Mouse (Mus musculus) bone marrow macrophage, adult 2 months (primary cell): Measurements from ENCODE around the gene Ugt2b34. TPM values are rescaled to one million over a fixed set of nuclear protein-coding genes. Genes with fewer than 3 reads are reported as not detected.

ENCODE experiments used
- H3K27ac ChIP-seq: 2 replicates; pipeline ENCODE4 v1.5.1; 2012; ENCODE audit warnings: low read depth, low read length; ENCODE audit not compliant: insufficient read depth
- H3K4me1 ChIP-seq: 2 replicates; pipeline ENCODE4 v1.6.1; 2012; ENCODE audit warnings: low read length; ENCODE audit not compliant: control insufficient read depth, insufficient read depth
- H3K4me3 ChIP-seq: 2 replicates; pipeline ENCODE4 v1.5.1; 2012; ENCODE audit warnings: mild to moderate bottlenecking, low read length, moderate library complexity; ENCODE audit not compliant: insufficient read depth
- CTCF ChIP-seq: IDR thresholded peaks from 2 replicates; pipeline ENCODE4 v1.5.1; 2012; ENCODE audit warnings: low read depth, mild to moderate bottlenecking, low read length, moderate library complexity
- POLR2A ChIP-seq: IDR thresholded peaks from 2 replicates; pipeline ENCODE4 v1.6.1; 2012; ENCODE audit warnings: mild to moderate bottlenecking, low read depth, low read length, borderline replicate concordance
- polyA plus RNA-seq: library from polyadenylated mRNA; stranded (reverse); fragments of >200 nt; gene quantifications from 2 replicates; pipeline ENCODE4 v1.2.4, GENCODE M21; 2012; ENCODE audit not compliant: missing spikeins, insufficient read depth, insufficient read length

The Ugt2b34 gene
- not detected in 2 replicates for polyA plus RNA-seq

DNA sequence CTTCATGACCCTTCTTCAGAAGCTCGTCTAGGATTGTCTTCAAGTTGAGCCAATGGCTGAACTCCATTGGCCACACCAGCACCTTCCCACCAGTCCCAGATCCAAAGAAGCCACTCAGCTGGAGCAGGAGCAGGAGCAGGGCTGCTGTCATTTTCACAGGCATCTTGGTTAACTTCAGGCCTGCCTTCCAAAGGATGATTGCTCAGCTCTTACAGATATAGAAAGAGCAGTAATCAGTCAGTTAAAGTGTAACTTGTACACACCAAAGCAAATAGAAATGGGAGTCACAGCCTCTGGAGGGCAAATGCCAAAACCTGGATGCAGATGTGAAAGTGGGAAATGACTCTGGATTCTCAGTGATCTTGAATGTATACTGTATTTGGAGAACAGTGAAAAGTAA, at the start of gene Ugt2b34:
Gene Ugt2b34, minus strand, starts transcription at position 180 of the 400 bp plus-strand sequence.
- Histone ChIP-seq H3K27ac (no peak within 1 kb of the TSS), H3K4me3 (no peak within 1 kb of the TSS), H3K4me1 (no peaks in the 10 kb centered on the region)
- TF ChIP-seq POLR2A = no peak
- no peak for TF ChIP-seq CTCF

DNA sequence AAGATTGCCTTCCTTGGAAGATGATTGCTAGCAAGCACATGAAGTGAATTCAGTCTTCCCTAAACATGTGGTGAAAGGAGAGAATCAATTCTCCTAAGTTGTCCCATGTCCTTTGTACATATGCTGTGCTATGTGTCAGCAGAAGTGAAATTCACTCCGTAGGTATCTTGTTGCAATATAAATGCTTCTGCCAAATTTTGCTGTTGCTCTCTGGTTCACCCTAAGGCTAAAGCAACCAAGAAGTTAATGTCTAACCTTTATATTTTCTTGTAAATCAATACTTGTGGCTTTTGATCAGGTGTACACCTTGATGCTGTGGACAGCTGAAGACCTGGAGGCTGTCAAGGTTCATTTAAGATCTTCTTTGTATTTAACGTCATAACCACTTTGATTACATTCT, 35.4 kb upstream of the Ugt2b34 start:
- no peaks in the 10 kb centered on the region for H3K4me1 ChIP-seq
- TF ChIP-seq CTCF (no peak), POLR2A (no peak)
- H3K4me3 ChIP-seq = no peak overlapping the region
- H3K27ac ChIP-seq = no peak overlapping the region

GRCm38 (mm10) chr5:86926426-86926825, 19.7 kb upstream of the Ugt2b34 start, which contains the start of gene Ugt2b1:
TSS of gene Ugt2b1 (minus strand) at chr5:86926530.
- TF ChIP-seq POLR2A = no peak
- no peak for TF ChIP-seq CTCF
- Histone ChIP-seq H3K4me1 (no peaks in the 10 kb centered on the region), H3K4me3 (no peak within 1 kb of the TSS), H3K27ac (no peak within 1 kb of the TSS)

- no peaks in the 10 kb centered on the region for H3K4me1 ChIP-seq
- no peak overlapping the region for H3K4me3 ChIP-seq
- TF ChIP-seq CTCF (no peak), POLR2A (no peak)
- no peak overlapping the region for H3K27ac ChIP-seq
Measured at GRCm38 (mm10) chr5:86920661-86921233, 14.0 kb upstream of the Ugt2b34 start.

- TF ChIP-seq CTCF = no peak
Measured at GRCm38 (mm10) chr5:86911357-86912099, 4.8 kb upstream of the Ugt2b34 start.

GRCm38 (mm10) chr5:86910770-86911169, 4.0 kb upstream of the Ugt2b34 start:
- TF ChIP-seq POLR2A (no peak), CTCF (no peak)
- Histone ChIP-seq H3K27ac (no peak overlapping the region), H3K4me3 (no peak overlapping the region), H3K4me1 (no peaks in the 10 kb centered on the region)

More at GRCm38 (mm10) chr5:86911357-86912099, 4.8 kb upstream of the Ugt2b34 start:
- no peak overlapping the region for H3K27ac ChIP-seq
- H3K4me3 ChIP-seq = no peak overlapping the region
- H3K4me1 ChIP-seq = no peaks in the 10 kb centered on the region

DNA sequence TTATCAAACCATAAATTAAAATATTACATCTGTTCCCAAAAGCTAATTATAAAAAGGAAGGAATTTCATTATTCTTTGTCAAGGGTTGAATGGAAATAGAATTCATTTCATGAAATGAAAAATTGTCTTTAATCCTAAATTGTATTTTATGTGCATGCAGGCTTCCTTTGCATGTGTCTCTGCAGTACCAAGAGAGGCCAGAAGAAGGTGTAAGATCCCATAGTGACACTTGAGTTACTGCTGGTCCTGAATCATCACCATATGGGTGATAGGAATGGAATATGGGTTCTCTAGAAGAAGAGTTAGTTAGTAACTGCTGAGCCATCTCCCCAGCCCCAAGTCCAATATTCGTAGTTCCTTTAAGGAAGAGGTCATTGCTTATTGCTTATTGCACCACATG, 16.8 kb downstream of the Ugt2b34 start:
- TF ChIP-seq POLR2A = no peak
- TF ChIP-seq CTCF = no peak
- Histone ChIP-seq H3K4me1 (no peaks in the 10 kb centered on the region), H3K27ac (no peak overlapping the region), H3K4me3 (no peak overlapping the region)

DNA sequence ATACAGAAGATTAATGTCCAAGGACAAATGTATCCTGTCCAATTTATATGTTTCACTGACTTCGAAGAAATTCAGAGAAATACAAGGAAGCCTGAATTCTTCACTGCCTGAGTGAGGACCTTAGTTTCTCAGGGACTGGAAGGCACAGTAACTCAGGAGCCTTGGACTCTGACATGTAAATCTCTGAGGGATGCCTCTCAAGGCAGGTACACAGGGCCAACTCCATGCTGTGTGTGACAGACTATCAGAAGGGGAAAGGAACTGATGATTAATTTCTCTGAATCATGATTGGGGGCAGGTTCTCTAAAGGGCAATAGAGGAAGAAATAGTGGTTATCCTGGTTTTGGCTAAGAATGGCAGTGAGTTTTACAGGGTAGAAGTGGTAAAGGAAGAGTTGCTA, 18.3 kb downstream of the Ugt2b34 start:
- H3K4me3 ChIP-seq = no peak overlapping the region
- no peak for TF ChIP-seq POLR2A
- no peak for TF ChIP-seq CTCF
- H3K27ac ChIP-seq = no peak overlapping the region
- H3K4me1 ChIP-seq = no peaks in the 10 kb centered on the region

DNA sequence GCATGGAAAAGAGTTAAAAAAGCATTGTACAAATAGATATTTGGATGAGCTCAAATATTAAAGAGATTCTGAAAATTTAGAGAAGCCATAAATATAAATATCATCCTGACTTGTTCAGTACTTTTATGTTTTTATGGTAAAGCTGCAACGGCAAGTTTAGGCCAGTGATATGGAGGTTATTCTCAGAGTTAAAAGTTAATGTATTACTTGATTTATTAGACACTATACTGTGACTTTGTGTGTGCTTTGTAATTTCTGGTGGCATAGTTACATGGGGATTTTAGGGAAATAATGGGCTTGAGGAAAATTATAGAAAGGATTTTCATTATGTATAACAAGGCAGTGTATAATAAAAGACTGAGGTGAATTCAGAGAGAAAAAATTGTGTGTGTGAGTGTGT, 19.7 kb downstream of the Ugt2b34 start:
- TF ChIP-seq POLR2A (no peak), CTCF (no peak)
- no peaks in the 10 kb centered on the region for H3K4me1 ChIP-seq
- no peak overlapping the region for H3K27ac ChIP-seq
- no peak overlapping the region for H3K4me3 ChIP-seq

DNA sequence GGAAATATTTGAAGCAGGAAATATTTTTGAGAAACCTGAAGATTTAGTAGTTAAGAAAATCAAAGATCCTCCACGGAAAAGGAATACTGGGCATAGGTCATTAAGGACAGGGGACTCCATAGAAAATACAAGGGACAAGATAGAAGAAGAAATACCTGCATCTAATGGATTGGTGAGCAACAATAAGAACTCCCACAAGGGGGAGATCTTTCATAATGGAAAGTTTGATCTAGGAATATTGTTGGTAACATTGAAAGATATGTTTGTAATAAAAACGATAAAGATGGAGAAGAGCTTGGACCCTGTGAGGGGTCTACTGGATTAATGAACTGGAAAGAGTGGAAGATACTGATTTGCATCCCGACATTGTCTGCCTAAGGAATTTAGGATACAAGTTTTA, 20.1 kb downstream of the Ugt2b34 start:
- TF ChIP-seq POLR2A (no peak), CTCF (no peak)
- Histone ChIP-seq H3K4me3 (no peak overlapping the region), H3K4me1 (no peaks in the 10 kb centered on the region), H3K27ac (no peak overlapping the region)

DNA sequence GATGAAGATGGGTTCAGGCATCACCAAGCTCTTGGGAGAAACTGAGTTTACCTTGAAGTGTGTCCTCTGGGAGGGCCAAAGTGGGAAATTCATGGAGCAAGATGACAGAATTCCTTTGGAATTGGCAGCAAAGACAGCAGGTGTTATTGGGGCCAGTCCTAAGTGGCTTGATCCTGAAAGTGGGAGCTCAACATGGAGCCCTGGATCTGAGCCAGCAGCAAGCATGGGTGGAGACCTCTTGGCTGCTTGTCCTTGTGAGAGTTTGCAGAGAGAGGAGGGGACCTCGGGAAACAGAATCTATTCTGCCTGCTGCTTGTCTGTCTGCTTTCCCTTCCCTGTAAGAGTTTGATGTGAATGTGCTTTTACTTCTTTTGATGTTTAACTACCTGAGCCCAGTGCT, 34.9 kb downstream of the Ugt2b34 start:
- H3K4me3 ChIP-seq = no peak overlapping the region
- no peak overlapping the region for H3K27ac ChIP-seq
- H3K4me1 ChIP-seq = no peaks in the 10 kb centered on the region
- TF ChIP-seq CTCF (no peak), POLR2A (no peak)
